Mouse (Mus musculus): Measurements from ENCODE around the gene Gm45808. TPM values are rescaled to one million over a fixed set of nuclear protein-coding genes. Genes with fewer than 3 reads are reported as not detected.
A peak's percentile ranks its signal among the peaks of the same experiment; 100 is the strongest.
"Not testable (repeated sequence)": the region's sequence is repeated elsewhere in the genome, so short reads cannot be mapped to it uniquely, and the experiment has no call there.

Gene Gm45808
- polyA plus RNA-seq, 1 experiment from 2014 or later = not detected

DNA sequence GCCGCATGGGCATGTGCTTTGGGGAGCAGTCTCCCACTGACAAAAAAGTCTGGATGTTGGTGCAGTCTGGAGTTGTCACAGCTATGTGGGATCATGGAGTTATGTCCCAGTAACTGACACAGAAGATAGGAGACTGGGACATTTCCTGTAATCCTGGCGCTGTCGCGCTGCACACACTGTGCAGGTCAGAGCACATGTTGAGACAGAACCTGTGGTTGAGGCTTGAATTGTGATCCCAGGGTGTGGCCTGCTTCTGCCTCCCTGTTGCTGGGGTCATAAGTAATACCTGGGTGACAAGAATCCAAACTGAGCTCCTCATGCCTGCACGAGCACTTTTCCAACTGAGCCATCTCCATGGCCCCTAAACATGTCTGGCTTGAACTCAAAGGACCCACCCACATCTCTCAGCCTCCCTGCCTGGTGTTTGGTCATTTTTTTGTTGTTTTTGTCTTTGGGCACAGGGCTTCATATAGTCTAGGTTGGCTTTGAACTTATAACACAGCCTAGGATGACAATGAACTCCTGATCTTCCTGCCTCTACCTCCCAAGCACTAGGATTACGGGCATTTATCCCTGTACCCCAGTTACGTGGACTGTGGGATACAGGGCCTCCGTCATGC, 5.7 kb upstream of the Gm45808 start:
- 90% methylated on average over 8 of the region's 8 CpGs for WGBS
- Histone ChIP-seq H3K4me3 (replicated peaks; ENCODE audit: low read length) (no peak overlapping the region), H3K9me3 (replicated peaks; ENCODE audit: control insufficient read depth, low read length) (no peaks in the 10 kb centered on the region), H3K27me3 (ENCODE audit: control insufficient read depth, insufficient read depth, low read length) (no peaks in the 10 kb centered on the region), H3K4me1 (ENCODE audit: control insufficient read depth, insufficient read depth, low read length) (peaks cover 13% of the 10 kb centered on the region), H3K36me3 (ENCODE audit: control insufficient read depth, insufficient read depth, low read length) (peaks cover 14% of the 10 kb centered on the region; the same call in 1 of the 2 replicates), H3K9ac (ENCODE audit: low read length) (no peak overlapping the region), H3K27ac (ENCODE audit: low read length) (peak overlapping the region; percentile 40; the same call in 1 of the 2 replicates), H3K4me2 (ENCODE audit: low read depth, low read length) (no peak overlapping the region)
- ATAC-seq (ENCODE audit: insufficient read depth, low FRiP score) = no peak

GRCm38 (mm10) chr7:45491264-45491663, 4.7 kb upstream of the Gm45808 start:
- Histone ChIP-seq H3K27ac (ENCODE audit: low read length) (peak overlapping the region; percentile 15), H3K9me3 (replicated peaks; ENCODE audit: control insufficient read depth, low read length) (no peaks in the 10 kb centered on the region), H3K4me2 (ENCODE audit: low read depth, low read length) (peak overlapping the region; percentile 22; the same call in 1 of the 2 replicates), H3K27me3 (ENCODE audit: control insufficient read depth, insufficient read depth, low read length) (no peaks in the 10 kb centered on the region), H3K4me1 (ENCODE audit: control insufficient read depth, insufficient read depth, low read length) (peaks cover 13% of the 10 kb centered on the region), H3K4me3 (replicated peaks; ENCODE audit: low read length) (no peak overlapping the region), H3K36me3 (ENCODE audit: control insufficient read depth, insufficient read depth, low read length) (peaks cover 14% of the 10 kb centered on the region; the same call in 1 of the 2 replicates), H3K9ac (ENCODE audit: low read length) (no peak overlapping the region)
- 15% methylated on average over 3 of the region's 3 CpGs for WGBS
- 0 out of 2 replicates have a peak, but pooled peaks have one; percentile 37 for ATAC-seq (ENCODE audit: insufficient read depth, low FRiP score)

GRCm38 (mm10) chr7:45490822-45491221, 4.2 kb upstream of the Gm45808 start:
- no peak for ATAC-seq (ENCODE audit: insufficient read depth, low FRiP score)
- no peak overlapping the region for H3K4me3 ChIP-seq (replicated peaks; ENCODE audit: low read length)
- no peak overlapping the region for H3K9ac ChIP-seq (ENCODE audit: low read length)
- WGBS = 39% methylated on average over 9 of the region's 9 CpGs
- peak overlapping the region; percentile 22; the same call in 1 of the 2 replicates for H3K4me2 ChIP-seq (ENCODE audit: low read depth, low read length)
- H3K9me3 ChIP-seq (replicated peaks; ENCODE audit: control insufficient read depth, low read length) = no peaks in the 10 kb centered on the region
- peak overlapping the region; percentile 15 for H3K27ac ChIP-seq (ENCODE audit: low read length)
- H3K36me3 ChIP-seq (ENCODE audit: control insufficient read depth, insufficient read depth, low read length) = peaks cover 14% of the 10 kb centered on the region; the same call in 1 of the 2 replicates
- no peaks in the 10 kb centered on the region for H3K27me3 ChIP-seq (ENCODE audit: control insufficient read depth, insufficient read depth, low read length)
- peaks cover 13% of the 10 kb centered on the region for H3K4me1 ChIP-seq (ENCODE audit: control insufficient read depth, insufficient read depth, low read length)

- H3K27me3 ChIP-seq (ENCODE audit: control insufficient read depth, insufficient read depth, low read length) = no peaks in the 10 kb centered on the region
- H3K27ac ChIP-seq (ENCODE audit: low read length) = no peak overlapping the region
- H3K9me3 ChIP-seq (replicated peaks; ENCODE audit: control insufficient read depth, low read length) = no peaks in the 10 kb centered on the region
- H3K9ac ChIP-seq (ENCODE audit: low read length) = no peak overlapping the region
- no peak overlapping the region for H3K4me3 ChIP-seq (replicated peaks; ENCODE audit: low read length)
- H3K4me1 ChIP-seq (ENCODE audit: control insufficient read depth, insufficient read depth, low read length) = peaks cover 13% of the 10 kb centered on the region
- WGBS = 73% methylated on average over 7 of the region's 7 CpGs
- H3K4me2 ChIP-seq (ENCODE audit: low read depth, low read length) = no peak overlapping the region
- ATAC-seq (ENCODE audit: insufficient read depth, low FRiP score) = no peak
- H3K36me3 ChIP-seq (ENCODE audit: control insufficient read depth, insufficient read depth, low read length) = peaks cover 8% of the 10 kb centered on the region; the same call in 1 of the 2 replicates
Measured at GRCm38 (mm10) chr7:45489578-45489977, 3.0 kb upstream of the Gm45808 start.

DNA sequence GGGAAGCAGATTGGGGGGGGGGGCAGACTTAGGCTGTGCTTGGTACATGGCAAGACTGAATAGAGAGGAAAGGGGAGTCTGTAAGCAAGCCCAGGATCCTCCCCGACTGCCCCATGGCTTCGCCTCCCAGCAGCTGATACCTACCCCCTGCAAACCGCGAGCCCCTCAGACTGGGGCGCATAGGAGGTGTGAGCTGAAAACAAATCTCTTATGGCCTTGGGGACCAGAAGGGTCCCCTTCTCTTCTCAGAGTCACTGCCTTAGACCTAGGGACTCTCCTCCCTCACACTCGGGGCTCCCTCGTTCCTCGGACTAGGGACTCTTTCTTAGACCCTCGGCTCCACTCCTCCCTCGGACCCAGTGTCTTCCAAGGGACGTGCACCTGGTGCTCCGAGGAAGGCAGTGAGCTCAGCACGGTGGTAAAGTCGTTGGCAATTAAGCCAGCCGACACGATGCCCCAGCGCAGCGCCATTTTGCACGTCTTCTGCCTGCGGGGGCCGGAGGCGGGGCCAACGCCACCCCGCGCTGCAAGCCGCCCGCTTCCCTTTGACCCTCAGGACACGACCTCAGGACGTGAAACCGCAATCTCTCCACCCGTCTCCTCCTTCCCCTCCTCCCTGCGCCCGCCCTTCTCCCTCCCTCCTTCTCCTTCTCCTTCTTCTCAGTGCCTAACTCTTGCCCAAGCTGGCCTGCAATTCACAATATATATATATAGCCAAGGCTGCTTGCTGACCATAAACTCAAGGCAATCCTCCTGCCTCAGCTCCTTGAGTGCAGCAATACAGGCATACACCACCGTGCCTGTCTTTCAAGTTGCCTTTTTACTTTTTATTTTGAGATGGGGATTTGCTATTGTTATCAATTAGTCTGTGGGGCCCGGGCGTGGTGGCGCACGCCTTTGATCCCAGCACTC, 1.9 kb upstream of the Gm45808 start, which contains the start of gene Dhdh:
Gene Dhdh, minus strand, starts transcription at position 513 of the 912 bp plus-strand sequence.
- H3K27me3 ChIP-seq (ENCODE audit: control insufficient read depth, insufficient read depth, low read length) = no peaks in the 10 kb centered on the region
- ATAC-seq (ENCODE audit: insufficient read depth, low FRiP score) = peak; percentile 53
- H3K4me2 ChIP-seq (ENCODE audit: low read depth, low read length) = peak within 1 kb of the TSS; percentile 72
- H3K9me3 ChIP-seq (replicated peaks; ENCODE audit: control insufficient read depth, low read length) = no peaks in the 10 kb centered on the region
- peak within 1 kb of the TSS; percentile 49 for H3K4me3 ChIP-seq (replicated peaks; ENCODE audit: low read length)
- H3K27ac ChIP-seq (ENCODE audit: low read length) = peak within 1 kb of the TSS; percentile 56
- 0 out of 2 replicates have a peak, but pooled peaks cover 5% of the 10 kb centered on the region for H3K36me3 ChIP-seq (ENCODE audit: control insufficient read depth, insufficient read depth, low read length)
- peaks cover 13% of the 10 kb centered on the region for H3K4me1 ChIP-seq (ENCODE audit: control insufficient read depth, insufficient read depth, low read length)
- peak within 1 kb of the TSS; percentile 74 for H3K9ac ChIP-seq (ENCODE audit: low read length)
- WGBS = 11% methylated on average over 38 of the region's 38 CpGs

GRCm38 (mm10) chr7:45487861-45488292, 1.3 kb upstream of the Gm45808 start:
- ATAC-seq (ENCODE audit: insufficient read depth, low FRiP score) = peak; percentile 14; the same call in 1 of the 2 replicates

DNA sequence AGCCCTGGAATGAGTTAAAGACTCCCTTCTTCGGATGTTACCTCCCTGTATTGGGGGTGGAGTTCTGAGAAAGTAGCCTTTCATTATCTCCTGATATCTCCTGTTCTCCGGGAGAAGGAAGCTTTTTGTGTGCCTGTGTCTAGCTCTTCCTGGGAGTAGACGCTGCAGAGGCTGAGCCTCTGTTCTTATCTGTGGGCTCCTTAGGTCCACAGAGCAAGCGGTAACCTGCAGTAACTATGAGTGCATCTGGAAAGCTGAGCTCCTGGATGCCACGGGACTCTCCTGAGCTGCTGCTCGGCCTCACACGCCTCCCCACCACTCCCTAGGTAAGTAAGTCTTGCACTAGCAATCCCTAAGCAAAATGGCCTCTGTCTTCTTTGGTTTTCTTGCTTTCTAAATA, 453 bp downstream of the Gm45808 start:
- H3K9ac ChIP-seq (ENCODE audit: low read length) = no peak overlapping the region
- H3K27ac ChIP-seq (ENCODE audit: low read length) = no peak overlapping the region
- no peaks in the 10 kb centered on the region for H3K27me3 ChIP-seq (ENCODE audit: control insufficient read depth, insufficient read depth, low read length)
- no peak for ATAC-seq (ENCODE audit: insufficient read depth, low FRiP score)
- WGBS = 53% methylated on average over 7 of the region's 7 CpGs
- H3K36me3 ChIP-seq (ENCODE audit: control insufficient read depth, insufficient read depth, low read length) = no peaks in the 10 kb centered on the region
- H3K4me3 ChIP-seq (replicated peaks; ENCODE audit: low read length) = no peak overlapping the region
- no peak overlapping the region for H3K4me2 ChIP-seq (ENCODE audit: low read depth, low read length)
- H3K9me3 ChIP-seq (replicated peaks; ENCODE audit: control insufficient read depth, low read length) = no peaks in the 10 kb centered on the region
- peaks cover 4% of the 10 kb centered on the region for H3K4me1 ChIP-seq (ENCODE audit: control insufficient read depth, insufficient read depth, low read length)

More at GRCm38 (mm10) chr7:45487861-45488292, 1.3 kb upstream of the Gm45808 start:
- Histone ChIP-seq H3K4me2 (ENCODE audit: low read depth, low read length) (peak overlapping the region; percentile 72), H3K36me3 (ENCODE audit: control insufficient read depth, insufficient read depth, low read length) (0 out of 2 replicates have a peak, but pooled peaks cover 2% of the 10 kb centered on the region), H3K9me3 (replicated peaks; ENCODE audit: control insufficient read depth, low read length) (no peaks in the 10 kb centered on the region), H3K9ac (ENCODE audit: low read length) (peak overlapping the region; percentile 74), H3K27ac (ENCODE audit: low read length) (peak overlapping the region; percentile 56; the same call in 1 of the 2 replicates), H3K27me3 (ENCODE audit: control insufficient read depth, insufficient read depth, low read length) (no peaks in the 10 kb centered on the region), H3K4me3 (replicated peaks; ENCODE audit: low read length) (peak overlapping the region; percentile 49), H3K4me1 (ENCODE audit: control insufficient read depth, insufficient read depth, low read length) (peaks cover 13% of the 10 kb centered on the region)
- 47% methylated on average over 11 of the region's 11 CpGs for WGBS

GRCm38 (mm10) chr7:45484985-45485384, 1.6 kb downstream of the Gm45808 start:
- not testable (repeated sequence) for H3K4me3 ChIP-seq (replicated peaks; ENCODE audit: low read length); H3K27ac ChIP-seq (ENCODE audit: low read length); H3K4me2 ChIP-seq (ENCODE audit: low read depth, low read length); H3K9ac ChIP-seq (ENCODE audit: low read length); H3K36me3 ChIP-seq (ENCODE audit: control insufficient read depth, insufficient read depth, low read length); ATAC-seq (ENCODE audit: insufficient read depth, low FRiP score); H3K9me3 ChIP-seq (replicated peaks; ENCODE audit: control insufficient read depth, low read length); H3K27me3 ChIP-seq (ENCODE audit: control insufficient read depth, insufficient read depth, low read length); H3K4me1 ChIP-seq (ENCODE audit: control insufficient read depth, insufficient read depth, low read length)
- WGBS = 87% methylated on average over 5 of the region's 5 CpGs

Data from stomach, embryonic 16.5 days (tissue).